Mouse (Mus musculus) stomach, embryonic 14.5 days (tissue): ENCODE measurements around the gene Trhr2. TPM values are rescaled to one million over a fixed set of nuclear protein-coding genes. Genes with fewer than 3 reads are reported as not detected.

Source experiments
- ATAC-seq: fragments of 200-750 bp; cut with Nextera tagmentation; 2 replicates; pipeline ENCODE4 v1.8.0; 2017; ENCODE audit warnings: low read depth, moderate TSS enrichment; ENCODE audit not compliant: insufficient number of reproducible peaks, insufficient read depth, low FRiP score
- H3K27ac ChIP-seq: fragments of 300-500 bp; sonication (generic); 2 replicates; pipeline ENCODE4 v1.5.1; 2014; ENCODE audit warnings: mild to moderate bottlenecking, low read length, moderate library complexity, mixed read lengths
- H3K27me3 ChIP-seq: fragments of 300-500 bp; sonication (generic); 2 replicates; pipeline ENCODE4 v1.6.1; 2014; ENCODE audit warnings: low read length, control low read depth, mixed read lengths; ENCODE audit not compliant: control insufficient read depth, insufficient read depth
- H3K36me3 ChIP-seq: fragments of 300-500 bp; sonication (generic); 2 replicates; pipeline ENCODE4 v1.6.1; 2014; ENCODE audit warnings: mild to moderate bottlenecking, control low read depth, low read length, moderate library complexity, mixed read lengths; ENCODE audit not compliant: control insufficient read depth, insufficient read depth
- H3K4me1 ChIP-seq: fragments of 300-500 bp; sonication (generic); 2 replicates; pipeline ENCODE4 v1.6.1; 2014; ENCODE audit warnings: low read length, control low read depth, mixed read lengths; ENCODE audit not compliant: control insufficient read depth, insufficient read depth
- H3K4me2 ChIP-seq: fragments of 300-500 bp; sonication (generic); replicated peaks from 2 replicates; pipeline ENCODE4 v1.6.1; 2014; ENCODE audit warnings: low read depth, low read length, control low read depth
- H3K4me3 ChIP-seq: fragments of 300-500 bp; sonication (generic); 2 replicates; pipeline ENCODE4 v1.5.1; 2014; ENCODE audit warnings: low read depth, low read length, control low read depth
- H3K9ac ChIP-seq: fragments of 300-500 bp; sonication (generic); replicated peaks from 2 replicates; pipeline ENCODE4 v1.6.1; 2014; ENCODE audit warnings: low read depth, mild to moderate bottlenecking, control low read depth, low read length, moderate library complexity, mixed read lengths
- H3K9me3 ChIP-seq: fragments of 300-500 bp; sonication (generic); 2 replicates; pipeline ENCODE4 v1.6.1; 2016; ENCODE audit warnings: low read depth, low read length, control low read depth; ENCODE audit not compliant: control insufficient read depth
- WGBS: fragments of 180-500 bp; shearing (Covaris S2); extraction: QIAGEN DNeasy Blood & Tissue Kit; methylation state at CpG from one replicate; pipeline ENCODE4 v1.1.7; 2014; 5-methylcytosine and 5-hydroxymethylcytosine counted together
- polyA plus RNA-seq: library from polyadenylated mRNA; unstranded; fragments of >200 nt; fragmentation: Nextera tagmentation; extraction: Ambion mirVana; gene quantifications from 2 replicates; pipeline ENCODE4 v1.2.1, GENCODE M21; 2014

Gene Trhr2
- polyA plus RNA-seq, 1 experiment from 2014 or later: not detected

DNA sequence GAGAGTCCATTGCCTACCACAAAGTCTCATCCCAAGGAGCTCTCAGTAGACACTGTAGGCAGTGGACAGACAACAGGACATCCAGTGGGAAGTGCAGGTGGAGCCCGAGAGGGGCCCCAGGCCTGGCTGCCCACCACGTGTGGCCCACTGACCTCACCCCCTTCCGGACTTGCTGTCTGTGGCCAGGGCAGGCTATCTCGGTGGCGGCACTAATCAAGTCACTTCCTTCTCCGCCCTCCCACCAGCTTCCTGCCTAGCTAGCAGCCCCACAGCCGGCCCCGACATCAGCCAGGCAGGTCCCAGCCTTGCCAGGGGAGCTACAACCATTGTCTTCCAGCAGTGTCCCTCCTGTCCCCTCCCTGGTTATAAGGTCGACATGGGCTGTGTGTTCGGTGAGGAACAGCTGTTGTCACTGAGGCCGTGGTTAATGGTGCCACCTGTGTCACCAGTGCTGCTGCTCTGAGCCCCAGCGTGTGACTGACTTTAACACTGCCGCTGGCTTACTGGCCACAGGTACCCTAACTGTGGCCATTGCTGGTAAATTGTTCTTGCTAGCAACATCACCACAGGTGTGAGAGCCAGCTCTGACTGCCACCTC, 45.5 kb downstream of the Trhr2 start:
- Histone ChIP-seq H3K4me2 (no peak overlapping the region), H3K27me3 (no peaks in the 10 kb centered on the region), H3K9ac (no peak overlapping the region), H3K27ac (no peak overlapping the region; the same call in 1 of the 2 replicates), H3K36me3 (no peaks in the 10 kb centered on the region), H3K4me3 (no peak overlapping the region), H3K4me1 (peaks cover 36% of the 10 kb centered on the region), H3K9me3 (no peaks in the 10 kb centered on the region)
- WGBS: 59% methylated on average over 13 of the region's 13 CpGs
- ATAC-seq: no peak

GRCm38 (mm10) chr8:122313310-122313709, 47.2 kb downstream of the Trhr2 start:
- 37% methylated on average over 12 of the region's 12 CpGs for whole genome bisulfite sequencing
- Histone ChIP-seq H3K36me3 (no peaks in the 10 kb centered on the region; the same call in 1 of the 2 replicates), H3K4me3 (no peak overlapping the region), H3K9ac (no peak overlapping the region), H3K27ac (peak overlapping the region; percentile 12; the same call in 1 of the 2 replicates), H3K4me2 (no peak overlapping the region), H3K9me3 (no peaks in the 10 kb centered on the region), H3K27me3 (no peaks in the 10 kb centered on the region), H3K4me1 (peaks cover 37% of the 10 kb centered on the region)
- peak; percentile 21; the same call in 1 of the 2 replicates for ATAC-seq

- H3K4me3 ChIP-seq: no peak overlapping the region
- no peak for ATAC-seq
- 68% methylated on average over 2 of the region's 2 CpGs for WGBS
- H3K9me3 ChIP-seq: no peaks in the 10 kb centered on the region
- peaks cover 30% of the 10 kb centered on the region for H3K4me1 ChIP-seq
- H3K4me2 ChIP-seq: no peak overlapping the region
- peaks cover 7% of the 10 kb centered on the region for H3K36me3 ChIP-seq
- H3K27me3 ChIP-seq: no peaks in the 10 kb centered on the region
- H3K9ac ChIP-seq: no peak overlapping the region
- no peak overlapping the region; the same call in 1 of the 2 replicates for H3K27ac ChIP-seq
Observed at GRCm38 (mm10) chr8:122312553-122312952, 48.0 kb downstream of the Trhr2 start.

- Histone ChIP-seq H3K27ac (peak overlapping the region; percentile 52; the same call in 1 of the 2 replicates), H3K9me3 (no peaks in the 10 kb centered on the region), H3K4me1 (peaks cover 27% of the 10 kb centered on the region), H3K27me3 (no peaks in the 10 kb centered on the region), H3K36me3 (peaks cover 8% of the 10 kb centered on the region), H3K9ac (no peak overlapping the region), H3K4me2 (no peak overlapping the region; the same call in 1 of the 2 replicates), H3K4me3 (no peak overlapping the region)
- 54% methylated on average over 2 of the region's 2 CpGs for WGBS
- ATAC-seq: no peak
Observed at GRCm38 (mm10) chr8:122311115-122311514, 49.4 kb downstream of the Trhr2 start.

- ATAC-seq: peak; percentile 43; the same call in 1 of the 2 replicates
- Histone ChIP-seq H3K4me2 (no peak overlapping the region), H3K9ac (no peak overlapping the region), H3K4me3 (no peak overlapping the region), H3K36me3 (peaks cover 8% of the 10 kb centered on the region), H3K27me3 (no peaks in the 10 kb centered on the region), H3K4me1 (peaks cover 24% of the 10 kb centered on the region), H3K27ac (no peak overlapping the region), H3K9me3 (no peaks in the 10 kb centered on the region)
- WGBS: 56% methylated on average over 12 of the region's 12 CpGs
Observed at GRCm38 (mm10) chr8:122309272-122309671, 51.3 kb downstream of the Trhr2 start.

DNA sequence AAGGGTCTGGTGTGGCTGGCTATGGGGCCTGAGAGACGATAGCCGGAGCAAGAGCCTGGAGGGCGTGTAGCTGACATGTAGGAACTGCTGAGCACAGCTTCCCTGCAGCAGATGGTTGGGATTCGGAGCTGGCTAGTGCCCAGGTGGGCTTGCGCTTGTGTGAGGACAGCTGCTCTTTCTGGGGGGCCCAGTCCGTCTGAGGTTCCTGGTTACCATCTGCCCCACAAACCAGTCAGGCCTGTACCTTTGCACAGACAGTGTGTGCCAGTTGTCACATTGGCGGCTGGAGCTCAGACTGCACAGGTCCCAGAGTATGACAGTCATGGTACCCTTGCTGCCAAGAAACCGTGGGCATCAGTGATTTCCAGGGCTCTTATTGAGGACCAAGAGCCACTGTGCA, 52.7 kb downstream of the Trhr2 start:
- Histone ChIP-seq H3K4me2 (no peak overlapping the region), H3K27me3 (no peaks in the 10 kb centered on the region), H3K36me3 (peaks cover 8% of the 10 kb centered on the region), H3K9me3 (no peaks in the 10 kb centered on the region), H3K4me3 (no peak overlapping the region), H3K9ac (no peak overlapping the region), H3K4me1 (peaks cover 17% of the 10 kb centered on the region; the same call in 1 of the 2 replicates), H3K27ac (no peak overlapping the region; the same call in 1 of the 2 replicates)
- WGBS: 80% methylated on average over 8 of the region's 8 CpGs
- no peak for ATAC-seq

Other genes with a start within 250 kb of the Trhr2 start
- 3.1 TPM in 2 replicates for gene Zfpm1, start 78.6 kb downstream of the Trhr2 start, polyA plus RNA-seq
- gene Zc3h18, start 15.9 kb upstream of the Trhr2 start, polyA plus RNA-seq: 30.5 and 34.8 TPM in 2 replicates
- 0.36 TPM in 1 of 2 replicates, not detected in the other for gene Il17c, start 61.3 kb upstream of the Trhr2 start, polyA plus RNA-seq
- 202 and 217 TPM in 2 replicates for gene Cyba, start 72.2 kb upstream of the Trhr2 start, polyA plus RNA-seq
- gene Mvd, start 82.7 kb upstream of the Trhr2 start, polyA plus RNA-seq: 38.3 and 42.1 TPM in 2 replicates
- 0.39 and 0.46 TPM in 2 replicates for gene Snai3, start 100.0 kb upstream of the Trhr2 start, polyA plus RNA-seq
- 31.5 and 34.3 TPM in 2 replicates for gene Rnf166, start 115.3 kb upstream of the Trhr2 start, polyA plus RNA-seq
- 46.4 and 54.0 TPM in 2 replicates for gene Ctu2, start 115.4 kb upstream of the Trhr2 start, polyA plus RNA-seq
- 15.6 and 24.2 TPM in 2 replicates for gene Piezo1, start 190.6 kb upstream of the Trhr2 start, polyA plus RNA-seq
- gene Cdt1, start 207.3 kb upstream of the Trhr2 start, polyA plus RNA-seq: 34.8 and 36.4 TPM in 2 replicates
- 394 and 436 TPM in 2 replicates for gene Aprt, start 216.2 kb upstream of the Trhr2 start, polyA plus RNA-seq